Mouse (Mus musculus): ENCODE data around the gene Adgrl3. TPM values are rescaled to one million over a fixed set of nuclear protein-coding genes. Genes with fewer than 3 reads are reported as not detected.

Adgrl3 gene
- total and polyA plus RNA-seq, 3 experiments = not detected

GRCm38 (mm10) chr5:81359560-81359959 lies 339.6 kb downstream of the Adgrl3 start:
- TF ChIP-seq POLR2AphosphoS2 (IDR thresholded peaks at IDR 0.05; ENCODE audit: low read length) = no peak
- TF ChIP-seq JUND (IDR thresholded peaks at IDR 0.05; ENCODE audit: low read depth, low read length) = no peak
- TF ChIP-seq POLR2AphosphoS5 (IDR thresholded peaks at IDR 0.05; ENCODE audit: borderline replicate concordance, low read depth, low read length) = no peak
- no peak for TF ChIP-seq GABPA (IDR thresholded peaks at IDR 0.05; ENCODE audit: low read depth, low read length)
- no peak for TF ChIP-seq NELFE (IDR thresholded peaks at IDR 0.05; ENCODE audit: low read depth, low read length)
- TF ChIP-seq MAZ (IDR thresholded peaks at IDR 0.05; ENCODE audit: low read depth, low read length) = no peak
- TF ChIP-seq HCFC1 (IDR thresholded peaks at IDR 0.05; ENCODE audit: low read depth, low read length) = no peak
- TF ChIP-seq ZKSCAN1 (IDR thresholded peaks at IDR 0.05; ENCODE audit: low read depth, low read length) = no peak
- no peak for TF ChIP-seq USF2 (IDR thresholded peaks at IDR 0.05; ENCODE audit: borderline replicate concordance in 1 of 2, insufficient read depth in 1 of 2, low read depth in 1 of 2, low read length in 2 of 2)
- no peak for TF ChIP-seq ZMIZ1 (IDR thresholded peaks at IDR 0.05; ENCODE audit: low read depth, low read length)
- TF ChIP-seq MYC (IDR thresholded peaks at IDR 0.05; ENCODE audit: low read depth, low read length) = no peak
- no peak for TF ChIP-seq ZNF384 (IDR thresholded peaks at IDR 0.05; ENCODE audit: low read depth, low read length)
- no peak for TF ChIP-seq SIN3A (IDR thresholded peaks at IDR 0.05; ENCODE audit: low read length)
- TF ChIP-seq USF1 (IDR thresholded peaks at IDR 0.05; ENCODE audit: low read depth, low read length) = no peak
- TF ChIP-seq CTCF (IDR thresholded peaks at IDR 0.05 in 2 of 3, conservative IDR thresholded peaks at IDR 0.05 in 1 of 3; ENCODE audit: control insufficient read depth in 1 of 3, insufficient read depth in 1 of 3, low read depth in 2 of 3, low read length in 3 of 3, poor library complexity in 1 of 3, severe bottlenecking in 1 of 3) = no peak
- TF ChIP-seq E2F4 (IDR thresholded peaks at IDR 0.05; ENCODE audit: borderline replicate concordance, low read depth, low read length) = no peak
- no peak for DNase-seq (ENCODE audit: low read depth, low spot score)
- no peak overlapping the region for H3K4me3 ChIP-seq (ENCODE audit: control insufficient read depth in 1 of 2, insufficient read depth in 1 of 2, low read depth in 2 of 2, low read length in 2 of 2)

GRCm38 (mm10) chr5:81364198-81364643 lies 344.3 kb downstream of the Adgrl3 start:
- Histone ChIP-seq H3K4me1 (ENCODE audit: control insufficient read depth in 1 of 2, insufficient read depth in 2 of 2, low read length in 2 of 2) (no peaks in the 10 kb centered on the region), H3K4me3 (ENCODE audit: control insufficient read depth in 1 of 2, insufficient read depth in 1 of 2, low read depth in 2 of 2, low read length in 2 of 2) (no peak overlapping the region), H3K79me2 (ENCODE audit: control insufficient read depth, insufficient read depth, low read length, poor library complexity) (no peaks in the 10 kb centered on the region), H3K9ac (ENCODE audit: control insufficient read depth, low read depth, low read length, poor library complexity, severe bottlenecking) (no peak overlapping the region), H3K27ac (ENCODE audit: control insufficient read depth, low read depth, low read length) (no peak overlapping the region), H3K36me3 (ENCODE audit: control insufficient read depth in 1 of 2, insufficient read depth in 2 of 2, low read length in 2 of 2) (no peaks in the 10 kb centered on the region), H3K27me3 (ENCODE audit: control insufficient read depth in 1 of 2, insufficient read depth in 2 of 2, low read length in 2 of 2) (no peaks in the 10 kb centered on the region), H3K9me3 (replicated peaks; ENCODE audit: insufficient read depth, low read length) (no peaks in the 10 kb centered on the region)
- DNase-seq (ENCODE audit: low read depth, low spot score) = no peak
- TF ChIP-seq ZKSCAN1 (IDR thresholded peaks at IDR 0.05; ENCODE audit: low read depth, low read length) (no peak), SIN3A (IDR thresholded peaks at IDR 0.05; ENCODE audit: low read length) (no peak), CTCF (IDR thresholded peaks at IDR 0.05 in 2 of 3, conservative IDR thresholded peaks at IDR 0.05 in 1 of 3; ENCODE audit: control insufficient read depth in 1 of 3, insufficient read depth in 1 of 3, low read depth in 2 of 3, low read length in 3 of 3, poor library complexity in 1 of 3, severe bottlenecking in 1 of 3) (no peak), ZNF384 (IDR thresholded peaks at IDR 0.05; ENCODE audit: low read depth, low read length) (no peak), E2F4 (IDR thresholded peaks at IDR 0.05; ENCODE audit: borderline replicate concordance, low read depth, low read length) (no peak), USF1 (IDR thresholded peaks at IDR 0.05; ENCODE audit: low read depth, low read length) (no peak), MAZ (IDR thresholded peaks at IDR 0.05; ENCODE audit: low read depth, low read length) (no peak), RAD21 (IDR thresholded peaks at IDR 0.05; ENCODE audit: low read depth, low read length) (no peak), HCFC1 (IDR thresholded peaks at IDR 0.05; ENCODE audit: low read depth, low read length) (no peak), BHLHE40 (IDR thresholded peaks at IDR 0.05; ENCODE audit: borderline replicate concordance, low read depth, low read length) (no peak), POLR2AphosphoS2 (IDR thresholded peaks at IDR 0.05; ENCODE audit: low read length) (no peak), TBP (IDR thresholded peaks at IDR 0.05; ENCODE audit: low read depth, low read length) (no peak), MXI1 (IDR thresholded peaks at IDR 0.05; ENCODE audit: low read depth, low read length) (no peak), ZMIZ1 (IDR thresholded peaks at IDR 0.05; ENCODE audit: low read depth, low read length) (no peak)

More at GRCm38 (mm10) chr5:81359560-81359959, 339.6 kb downstream of the Adgrl3 start:
- Histone ChIP-seq H3K36me3 (ENCODE audit: control insufficient read depth in 1 of 2, insufficient read depth in 2 of 2, low read length in 2 of 2) (no peaks in the 10 kb centered on the region), H3K4me1 (ENCODE audit: control insufficient read depth in 1 of 2, insufficient read depth in 2 of 2, low read length in 2 of 2) (no peaks in the 10 kb centered on the region), H3K27me3 (ENCODE audit: control insufficient read depth in 1 of 2, insufficient read depth in 2 of 2, low read length in 2 of 2) (no peaks in the 10 kb centered on the region), H3K9me3 (replicated peaks; ENCODE audit: insufficient read depth, low read length) (no peaks in the 10 kb centered on the region), H3K79me2 (ENCODE audit: control insufficient read depth, insufficient read depth, low read length, poor library complexity) (no peaks in the 10 kb centered on the region), H3K9ac (ENCODE audit: control insufficient read depth, low read depth, low read length, poor library complexity, severe bottlenecking) (no peak overlapping the region), H3K27ac (ENCODE audit: control insufficient read depth, low read depth, low read length) (no peak overlapping the region)
